Mouse (Mus musculus): ENCODE results near the gene Wnt3a. TPM values are rescaled to one million over a fixed set of nuclear protein-coding genes. Genes with fewer than 3 reads are reported as not detected.

Gene Wnt3a
- total RNA-seq, 2 experiments from 2014 or later: not detected

GRCm38 (mm10) chr11:59266727-59267126 lies 23.8 kb downstream of the Wnt3a start:
- intact Hi-C loops (cut with DNase I): no loop called here
- no peak for DNase-seq

GRCm38 (mm10) chr11:59265154-59265813 lies 25.3 kb downstream of the Wnt3a start:
- DNase-seq: no peak
- intact Hi-C loops (cut with DNase I): no loop called here

- intact Hi-C loops (cut with DNase I): no loop called here
- DNase-seq: no peak
Observed at GRCm38 (mm10) chr11:59264593-59264992, 26.0 kb downstream of the Wnt3a start.

- intact Hi-C loops (cut with DNase I): no loop called here
- no peak for DNase-seq
Observed at GRCm38 (mm10) chr11:59263870-59264563, 26.5 kb downstream of the Wnt3a start.

- intact Hi-C loops (cut with DNase I): no loop called here
Observed at GRCm38 (mm10) chr11:59262308-59262707, 28.2 kb downstream of the Wnt3a start.

GRCm38 (mm10) chr11:59260706-59261493 lies 29.7 kb downstream of the Wnt3a start:
- intact Hi-C loops (cut with DNase I): no loop called here

More at GRCm38 (mm10) chr11:59262308-59262707, 28.2 kb downstream of the Wnt3a start:
- DNase-seq: no peak

GRCm38 (mm10) chr11:59259647-59260046 lies 30.9 kb downstream of the Wnt3a start:
- DNase-seq: no peak
- intact Hi-C loops (cut with DNase I): no loop called here

More at GRCm38 (mm10) chr11:59260706-59261493, 29.7 kb downstream of the Wnt3a start:
- no peak for DNase-seq

GRCm38 (mm10) chr11:59248101-59248500 lies 42.5 kb downstream of the Wnt3a start:
- intact Hi-C loops (cut with DNase I): no loop called here
- no peak for DNase-seq

- no peak for DNase-seq
- intact Hi-C loops (cut with DNase I): loop anchor here (5.0 kb wide), 1 partner anchor 238 kb away; no protein-coding TSS in a partner anchor
Observed at GRCm38 (mm10) chr11:59243856-59244255, 46.7 kb downstream of the Wnt3a start.

- DNase-seq: no peak
- intact Hi-C loops (cut with DNase I): loop anchor here (2.0 to 5.0 kb wide), 2 partner anchors 51 to 240 kb away; no protein-coding TSS in a partner anchor
Observed at GRCm38 (mm10) chr11:59241841-59242240, 48.7 kb downstream of the Wnt3a start.

GRCm38 (mm10) chr11:59239796-59240195 lies 50.8 kb downstream of the Wnt3a start:
- DNase-seq: no peak
- intact Hi-C loops (cut with DNase I): loop anchor here (2.0 to 5.0 kb wide), 3 partner anchors 53 to 243 kb away; no protein-coding TSS in a partner anchor

- DNase-seq: no peak
- intact Hi-C loops (cut with DNase I): loop anchor here (2.0 kb wide), 1 partner anchor 59 kb away; no protein-coding TSS in a partner anchor
Observed at GRCm38 (mm10) chr11:59239428-59239785, 51.1 kb downstream of the Wnt3a start.

GRCm38 (mm10) chr11:59238525-59239427 lies 51.8 kb downstream of the Wnt3a start:
- intact Hi-C loops (cut with DNase I): loop anchor here (2.0 kb wide), 1 partner anchor 60 kb away; no protein-coding TSS in a partner anchor
- peak in 1 of 2 experiments; percentile 25 for DNase-seq

- DNase-seq: no peak
- intact Hi-C loops (cut with DNase I): no loop called here
Observed at GRCm38 (mm10) chr11:59232797-59233196, 57.8 kb downstream of the Wnt3a start.

GRCm38 (mm10) chr11:59230144-59230760 lies 60.3 kb downstream of the Wnt3a start:
- DNase-seq: peak in 1 of 2 experiments; percentile 42

GRCm38 (mm10) chr11:59228122-59228953 lies 62.2 kb downstream of the Wnt3a start, which contains the start of gene Arf1:
Gene Arf1, minus strand, starts transcription at chr11:59228270.
- intact Hi-C loops (cut with DNase I): no loop called here
- peak; percentile 94 to 96 for DNase-seq

More at GRCm38 (mm10) chr11:59230144-59230760, 60.3 kb downstream of the Wnt3a start:
- intact Hi-C loops (cut with DNase I): no loop called here

GRCm38 (mm10) chr11:59227604-59228121 lies 62.9 kb downstream of the Wnt3a start:
- DNase-seq: no peak
- intact Hi-C loops (cut with DNase I): no loop called here
